Mouse (Mus musculus) lung, postnatal 0 days (tissue): ENCODE data around the gene Olfr976. TPM values are rescaled to one million over a fixed set of nuclear protein-coding genes. Genes with fewer than 3 reads are reported as not detected.
"Not testable (repeated sequence)": the region's sequence is repeated elsewhere in the genome, so short reads cannot be mapped to it uniquely, and the experiment has no call there.

Experiments
- ATAC-seq: fragments of 200-750 bp; cut with Nextera tagmentation; 2 replicates; pipeline ENCODE4 v1.8.0; 2017; ENCODE audit warnings: moderate library complexity
- DNase-seq: peaks from one replicate; pipeline ENCODE4 v3.0.0-alpha.2; 2016; ENCODE audit warnings: low spot score
- H3K27ac ChIP-seq: fragments of 300-500 bp; sonication (generic); 2 replicates; pipeline ENCODE4 v1.5.1; 2014; ENCODE audit warnings: antibody characterized with exemption, mild to moderate bottlenecking, low read length, mixed read lengths
- H3K27me3 ChIP-seq: fragments of 300-500 bp; sonication (generic); replicated peaks from 2 replicates; pipeline ENCODE4 v1.6.1; 2014; ENCODE audit warnings: low read length, mixed read lengths; ENCODE audit not compliant: insufficient read depth
- H3K36me3 ChIP-seq: fragments of 300-500 bp; sonication (generic); 2 replicates; pipeline ENCODE4 v1.6.1; 2014; ENCODE audit warnings: low read length, mixed read lengths; ENCODE audit not compliant: insufficient read depth
- H3K4me1 ChIP-seq: fragments of 300-500 bp; sonication (generic); 2 replicates; pipeline ENCODE4 v1.6.1; 2014; ENCODE audit warnings: antibody characterized with exemption, low read depth, low read length, mixed read lengths; ENCODE audit not compliant: insufficient read depth
- H3K4me2 ChIP-seq: fragments of 300-500 bp; sonication (generic); replicated peaks from 2 replicates; pipeline ENCODE4 v1.6.1; 2014; ENCODE audit warnings: low read depth, mild to moderate bottlenecking, low read length, moderate library complexity, mixed read lengths
- H3K4me3 ChIP-seq: fragments of 300-500 bp; sonication (generic); 2 replicates; pipeline ENCODE4 v1.5.1; 2014; ENCODE audit warnings: low read depth, low read length
- H3K9ac ChIP-seq: fragments of 300-500 bp; sonication (generic); replicated peaks from 2 replicates; pipeline ENCODE4 v1.6.1; 2014; ENCODE audit warnings: low read depth, mild to moderate bottlenecking
- H3K9me3 ChIP-seq: fragments of 300-500 bp; sonication (generic); 2 replicates; pipeline ENCODE4 v1.6.1; 2016; ENCODE audit warnings: low read length, mixed read lengths
- CTCF ChIP-seq: IDR thresholded peaks from 2 replicates; pipeline ENCODE4 v1.5.1; 2016; ENCODE audit warnings: antibody characterized with exemption, mild to moderate bottlenecking
- EP300 ChIP-seq: IDR thresholded peaks from 2 replicates; pipeline ENCODE4 v1.6.1; 2016; ENCODE audit warnings: antibody characterized with exemption, mild to moderate bottlenecking, control low read depth
- WGBS: fragments of 180-500 bp; shearing (Covaris S2); extraction: QIAGEN DNeasy Blood & Tissue Kit; methylation state at CpG from one replicate; pipeline ENCODE4 v1.1.7; 2014; 5-methylcytosine and 5-hydroxymethylcytosine counted together
- polyA plus RNA-seq: library from polyadenylated mRNA; unstranded; fragments of >200 nt; fragmentation: Nextera tagmentation; extraction: Ambion mirVana; gene quantifications from 2 replicates; pipeline ENCODE4 v1.2.1, GENCODE M21; 2015

Gene Olfr976
- polyA plus RNA-seq = not detected in 2 replicates

- H3K4me3 ChIP-seq, H3K27ac ChIP-seq, H3K9me3 ChIP-seq, H3K4me2 ChIP-seq, DNase-seq, H3K4me1 ChIP-seq, H3K27me3 ChIP-seq, H3K36me3 ChIP-seq, H3K9ac ChIP-seq, ATAC-seq: not testable (repeated sequence)
- WGBS = 77% methylated on average over 7 of the region's 9 CpGs
Measured at GRCm38 (mm10) chr9:39961033-39961432, at the start of gene Olfr976. Olfr976 (minus strand) TSS chr9:39961133.

- no peaks in the 10 kb centered on the region for H3K4me1 ChIP-seq
- no peak within 1 kb of the TSS for H3K4me2 ChIP-seq
- TF ChIP-seq CTCF = no peak
- TF ChIP-seq EP300 = no peak
- DNase-seq (no peak), ATAC-seq (no peak)
- H3K9me3 ChIP-seq = no peaks in the 10 kb centered on the region
- H3K27me3 ChIP-seq = no peaks in the 10 kb centered on the region
- no peaks in the 10 kb centered on the region for H3K36me3 ChIP-seq
- no peak within 1 kb of the TSS for H3K4me3 ChIP-seq
- H3K9ac ChIP-seq = no peak within 1 kb of the TSS
- H3K27ac ChIP-seq = no peak within 1 kb of the TSS
- WGBS = 73% methylated on average over 1 of the region's 1 CpGs
Measured at GRCm38 (mm10) chr9:40009482-40009881, 48.5 kb upstream of the Olfr976 start, which contains the start of gene Olfr980. Olfr980 (minus strand) TSS chr9:40009582.

GRCm38 (mm10) chr9:40003365-40003764 is 42.4 kb upstream of the Olfr976 start, which contains the start of gene Olfr979:
Olfr979 (minus strand) TSS chr9:40003465.
- Histone ChIP-seq H3K27me3 (no peaks in the 10 kb centered on the region), H3K36me3 (no peaks in the 10 kb centered on the region), H3K9me3 (no peaks in the 10 kb centered on the region), H3K4me2 (no peak within 1 kb of the TSS), H3K27ac (no peak within 1 kb of the TSS), H3K4me3 (no peak within 1 kb of the TSS), H3K9ac (no peak within 1 kb of the TSS), H3K4me1 (no peaks in the 10 kb centered on the region)
- 94% methylated on average over 1 of the region's 1 CpGs for WGBS
- no peak for DNase-seq
- TF ChIP-seq EP300 (no peak), CTCF (no peak)
- ATAC-seq = no peak

GRCm38 (mm10) chr9:39991813-39992212 is 30.9 kb upstream of the Olfr976 start, which contains the start of gene Olfr978:
Olfr978 (plus strand) TSS chr9:39992113.
- ATAC-seq = no peak
- Histone ChIP-seq H3K4me3 (no peak within 1 kb of the TSS), H3K4me2 (no peak within 1 kb of the TSS), H3K27me3 (no peaks in the 10 kb centered on the region), H3K36me3 (no peaks in the 10 kb centered on the region), H3K4me1 (no peaks in the 10 kb centered on the region), H3K9ac (no peak within 1 kb of the TSS), H3K27ac (no peak within 1 kb of the TSS), H3K9me3 (no peaks in the 10 kb centered on the region)
- TF ChIP-seq EP300 (no peak), CTCF (no peak)
- WGBS = 81% methylated on average over 2 of the region's 2 CpGs
- DNase-seq = no peak

- WGBS = 84% methylated on average over 1 of the region's 1 CpGs
- not testable (repeated sequence) for H3K4me2 ChIP-seq, H3K36me3 ChIP-seq, H3K9ac ChIP-seq, H3K9me3 ChIP-seq, H3K4me3 ChIP-seq, H3K27ac ChIP-seq, ATAC-seq, H3K4me1 ChIP-seq, H3K27me3 ChIP-seq, DNase-seq
Measured at GRCm38 (mm10) chr9:39976581-39977145, 15.7 kb upstream of the Olfr976 start.

- TF ChIP-seq EP300 (no peak), CTCF (no peak)
- ATAC-seq (no peak), DNase-seq (no peak)
- 62% methylated on average over 1 of the region's 1 CpGs for whole genome bisulfite sequencing
- H3K27ac ChIP-seq = no peak within 1 kb of the TSS
- no peak within 1 kb of the TSS for H3K4me2 ChIP-seq
- H3K9ac ChIP-seq = no peak within 1 kb of the TSS
- H3K4me3 ChIP-seq = no peak within 1 kb of the TSS
- no peaks in the 10 kb centered on the region for H3K27me3 ChIP-seq
- no peaks in the 10 kb centered on the region for H3K36me3 ChIP-seq
- no peaks in the 10 kb centered on the region for H3K4me1 ChIP-seq
- no peaks in the 10 kb centered on the region for H3K9me3 ChIP-seq
Measured at GRCm38 (mm10) chr9:39951946-39952345, 9.0 kb downstream of the Olfr976 start, which contains the start of gene Olfr975. Olfr975 (minus strand) TSS chr9:39952046.

- ATAC-seq = no peak
- TF ChIP-seq EP300 = no peak
- no peak for TF ChIP-seq CTCF
- WGBS = 83% methylated on average over 1 of the region's 1 CpGs
- Histone ChIP-seq H3K4me3 (no peak within 1 kb of the TSS), H3K4me2 (no peak within 1 kb of the TSS), H3K4me1 (no peaks in the 10 kb centered on the region), H3K27me3 (no peaks in the 10 kb centered on the region), H3K36me3 (no peaks in the 10 kb centered on the region), H3K9me3 (no peaks in the 10 kb centered on the region), H3K27ac (no peak within 1 kb of the TSS), H3K9ac (no peak within 1 kb of the TSS)
- no peak for DNase-seq
Measured at GRCm38 (mm10) chr9:39937201-39937600, 23.7 kb downstream of the Olfr976 start, which contains the start of gene Olfr974. Olfr974 (plus strand) TSS chr9:39937501.

GRCm38 (mm10) chr9:39928837-39929236 is 32.1 kb downstream of the Olfr976 start:
- not testable (repeated sequence) for DNase-seq, H3K4me3 ChIP-seq, H3K27ac ChIP-seq, H3K9ac ChIP-seq, H3K27me3 ChIP-seq, ATAC-seq, H3K4me1 ChIP-seq, H3K4me2 ChIP-seq, H3K9me3 ChIP-seq, H3K36me3 ChIP-seq
- 60% methylated on average over 1 of the region's 1 CpGs for WGBS

- not testable (repeated sequence) for DNase-seq, H3K27ac ChIP-seq, H3K9me3 ChIP-seq, H3K9ac ChIP-seq, H3K4me3 ChIP-seq, H3K4me1 ChIP-seq, H3K36me3 ChIP-seq, H3K4me2 ChIP-seq, H3K27me3 ChIP-seq, ATAC-seq
- no CpG with 5 or more reads among the region's 4 CpGs for WGBS
Measured at GRCm38 (mm10) chr9:39927975-39928836, 32.7 kb downstream of the Olfr976 start.
